Mouse (Mus musculus) heart, embryonic 11.5 days (tissue): ENCODE measurements at regions not wholly inside any gene's neighbourhood (a gene's known extent, or its start where the extent isn't known, plus 50 kb on each side); places are given as distances from the start of the nearest gene placed in this dataset.

Experiments used
- ATAC-seq: fragments of 200-750 bp; cut with Nextera tagmentation; replicated peaks from 2 replicates; pipeline ENCODE4 v1.8.0; 2017; ENCODE audit warnings: moderate library complexity; ENCODE audit not compliant: insufficient number of reproducible peaks, low FRiP score, low TSS enrichment
- H3K27ac ChIP-seq: fragments of 300-500 bp; sonication (generic); 2 replicates; pipeline ENCODE4 v1.5.1; 2014; ENCODE audit warnings: mild to moderate bottlenecking, low read depth, low read length
- H3K27me3 ChIP-seq: fragments of 300-500 bp; sonication (generic); 2 replicates; pipeline ENCODE4 v1.6.1; 2014; ENCODE audit warnings: mild to moderate bottlenecking, low read length, mixed read lengths; ENCODE audit not compliant: control insufficient read depth, insufficient read depth
- H3K36me3 ChIP-seq: fragments of 300-500 bp; sonication (generic); 2 replicates; pipeline ENCODE4 v1.6.1; 2014; ENCODE audit warnings: mild to moderate bottlenecking, low read length, moderate library complexity, mixed read lengths; ENCODE audit not compliant: control insufficient read depth, insufficient read depth
- H3K4me1 ChIP-seq: fragments of 300-500 bp; sonication (generic); 2 replicates; pipeline ENCODE4 v1.6.1; 2014; ENCODE audit warnings: low read length; ENCODE audit not compliant: control insufficient read depth, insufficient read depth
- H3K4me2 ChIP-seq: fragments of 300-500 bp; sonication (generic); 2 replicates; pipeline ENCODE4 v1.6.1; 2014; ENCODE audit warnings: mild to moderate bottlenecking, moderate library complexity
- H3K4me3 ChIP-seq: fragments of 300-500 bp; sonication (generic); 2 replicates; pipeline ENCODE4 v1.5.1; 2014; ENCODE audit warnings: low read depth, low read length
- H3K9ac ChIP-seq: fragments of 300-500 bp; sonication (generic); 2 replicates; pipeline ENCODE4 v1.6.1; 2014; ENCODE audit warnings: mild to moderate bottlenecking, low read depth, low read length, moderate library complexity
- H3K9me3 ChIP-seq: fragments of 300-500 bp; sonication (generic); replicated peaks from 2 replicates; pipeline ENCODE4 v1.6.1; 2016; ENCODE audit warnings: low read length; ENCODE audit not compliant: control insufficient read depth
- WGBS: fragments of 180-500 bp; shearing (Covaris S2); extraction: QIAGEN DNeasy Blood & Tissue Kit; methylation state at CpG from one replicate; pipeline ENCODE4 v1.1.7; 2014; ENCODE audit not compliant: insufficient replicate concordance; 5-methylcytosine and 5-hydroxymethylcytosine counted together

DNA sequence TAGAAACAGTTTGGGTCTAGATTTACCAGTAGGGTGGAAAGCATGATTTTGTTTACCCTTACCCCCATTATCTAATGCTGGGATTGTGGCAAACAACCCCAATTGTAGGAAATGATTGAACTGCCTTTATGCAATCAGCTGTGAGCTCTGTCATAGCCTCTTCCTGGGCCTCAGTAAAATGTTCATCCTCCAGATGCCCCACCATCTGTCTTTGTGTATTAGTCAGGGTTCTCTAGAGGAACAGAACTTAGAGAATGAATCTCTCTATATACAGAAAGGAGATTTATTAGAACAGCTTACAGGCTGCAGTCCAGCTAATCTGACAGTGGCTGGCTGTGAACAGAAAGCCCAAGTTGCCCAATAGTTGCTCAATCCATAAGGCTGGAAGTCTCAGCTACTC is 2698.1 kb upstream of the 5930422O12Rik start:
- H3K4me2 ChIP-seq = no peak overlapping the region
- no peaks in the 10 kb centered on the region for H3K27me3 ChIP-seq
- H3K9me3 ChIP-seq = no peaks in the 10 kb centered on the region
- no peak overlapping the region for H3K9ac ChIP-seq
- no peak for ATAC-seq
- H3K27ac ChIP-seq = no peak overlapping the region
- no peaks in the 10 kb centered on the region for H3K36me3 ChIP-seq
- no peak overlapping the region for H3K4me3 ChIP-seq
- no peaks in the 10 kb centered on the region for H3K4me1 ChIP-seq

DNA sequence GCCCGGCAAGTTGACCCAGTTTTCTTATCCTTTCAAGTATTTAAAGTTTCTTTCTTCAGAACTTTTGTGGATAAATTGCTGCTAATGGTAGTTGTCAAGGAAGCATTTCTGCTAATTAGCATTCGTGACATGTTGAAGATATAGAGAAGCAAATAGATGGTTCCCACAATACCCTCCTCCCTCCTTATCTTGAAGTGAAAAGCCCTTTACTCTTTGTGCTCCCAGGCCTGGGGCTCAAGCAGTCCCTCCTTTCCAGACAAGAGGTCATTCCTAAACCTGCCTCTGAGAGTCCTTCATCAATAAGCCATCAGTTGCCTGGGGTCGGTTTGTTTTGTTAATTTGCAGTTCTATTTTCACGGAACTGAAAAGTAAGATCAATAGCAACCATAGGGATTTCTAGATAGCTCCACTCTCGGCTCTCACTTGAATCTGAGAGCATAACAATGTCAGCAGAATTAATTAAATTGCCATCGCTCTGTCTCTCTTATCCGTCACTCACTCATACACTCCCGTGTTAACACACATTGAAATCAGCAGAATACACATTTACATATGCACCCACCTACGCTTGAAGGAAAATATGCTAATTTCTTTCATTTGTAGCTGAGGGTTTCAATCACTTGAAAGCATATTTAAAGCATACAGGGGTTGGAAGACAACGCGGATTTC is 2695.8 kb upstream of the 5930422O12Rik start:
- Histone ChIP-seq H3K9me3 (no peaks in the 10 kb centered on the region), H3K4me2 (no peak overlapping the region), H3K27me3 (no peaks in the 10 kb centered on the region), H3K36me3 (no peaks in the 10 kb centered on the region), H3K27ac (no peak overlapping the region), H3K9ac (no peak overlapping the region), H3K4me3 (no peak overlapping the region), H3K4me1 (no peaks in the 10 kb centered on the region)
- ATAC-seq = no peak
- WGBS = 68% methylated on average over 11 of the region's 11 CpGs

DNA sequence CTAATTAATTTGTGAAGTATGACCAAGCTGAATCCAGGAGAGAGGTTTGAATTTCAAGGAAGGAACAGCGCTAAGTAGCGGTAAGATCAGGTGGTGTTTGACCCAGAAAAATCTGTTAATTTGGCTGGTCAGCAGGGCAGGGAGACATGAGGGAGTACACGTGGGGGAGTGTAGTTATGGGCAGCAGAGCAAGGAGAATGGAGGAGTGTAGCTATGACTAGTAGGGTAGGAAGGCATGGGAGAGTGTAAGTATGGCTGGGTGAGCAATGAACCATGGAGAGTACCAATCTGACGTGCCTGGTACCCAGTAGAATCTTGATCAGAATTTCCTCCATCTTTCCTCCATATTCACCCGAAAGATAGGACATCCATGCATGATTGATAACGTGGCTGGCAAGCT is 2695.1 kb upstream of the 5930422O12Rik start:
- H3K27ac ChIP-seq = no peak overlapping the region
- no peaks in the 10 kb centered on the region for H3K4me1 ChIP-seq
- no peak for ATAC-seq
- no peak overlapping the region for H3K9ac ChIP-seq
- H3K9me3 ChIP-seq = no peaks in the 10 kb centered on the region
- 78% methylated on average over 6 of the region's 6 CpGs for WGBS
- no peak overlapping the region for H3K4me3 ChIP-seq
- H3K27me3 ChIP-seq = no peaks in the 10 kb centered on the region
- H3K4me2 ChIP-seq = no peak overlapping the region
- H3K36me3 ChIP-seq = no peaks in the 10 kb centered on the region

DNA sequence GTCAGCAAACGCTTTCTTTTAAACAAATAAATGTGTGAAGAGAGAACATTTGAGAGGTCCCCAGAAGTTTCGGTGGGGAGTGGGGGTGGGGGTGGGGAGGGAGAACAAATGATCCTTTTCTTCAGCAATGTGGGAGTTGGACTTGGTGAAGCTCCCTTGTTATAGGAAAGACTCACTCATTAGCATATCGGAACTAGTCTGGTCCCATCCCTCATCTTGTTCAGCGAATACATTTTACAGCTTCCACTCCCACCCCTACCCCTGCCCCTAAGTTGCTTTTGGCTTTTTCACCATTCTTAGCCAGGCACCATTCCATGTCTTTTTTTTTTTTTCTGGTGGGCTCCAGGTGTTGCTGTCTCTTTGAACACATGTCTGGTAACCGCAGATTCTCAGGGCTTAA is 2693.2 kb upstream of the 5930422O12Rik start:
- WGBS = 64% methylated on average over 5 of the region's 5 CpGs
- Histone ChIP-seq H3K36me3 (no peaks in the 10 kb centered on the region), H3K27me3 (no peaks in the 10 kb centered on the region), H3K27ac (no peak overlapping the region), H3K4me1 (no peaks in the 10 kb centered on the region), H3K9me3 (no peaks in the 10 kb centered on the region), H3K4me3 (no peak overlapping the region), H3K9ac (no peak overlapping the region), H3K4me2 (peak overlapping the region; percentile 24)
- ATAC-seq = no peak

DNA sequence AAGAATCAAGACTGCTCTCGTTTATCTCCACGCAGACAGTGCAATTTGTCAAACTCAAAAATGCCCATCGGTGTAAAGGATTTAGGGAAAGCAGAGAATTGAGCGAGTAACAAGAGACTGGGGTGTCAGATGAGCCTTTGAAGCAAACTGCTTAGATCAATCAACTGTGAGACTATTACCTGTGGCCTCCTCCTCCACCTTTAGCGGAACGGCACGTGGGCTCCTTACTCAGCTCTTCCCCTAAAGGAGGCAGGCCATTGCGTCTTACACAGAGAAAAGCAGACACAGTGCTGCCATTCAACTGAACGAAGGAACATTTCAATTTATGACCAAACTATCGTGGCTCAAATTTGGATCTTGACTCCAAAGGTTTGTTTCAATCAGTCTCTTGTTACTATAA is 2692.8 kb upstream of the 5930422O12Rik start:
- H3K4me3 ChIP-seq = no peak overlapping the region
- no peaks in the 10 kb centered on the region for H3K36me3 ChIP-seq
- H3K9me3 ChIP-seq = no peaks in the 10 kb centered on the region
- H3K4me1 ChIP-seq = no peaks in the 10 kb centered on the region
- no peak for ATAC-seq
- H3K9ac ChIP-seq = no peak overlapping the region
- 73% methylated on average over 10 of the region's 10 CpGs for WGBS
- no peak overlapping the region for H3K27ac ChIP-seq
- H3K4me2 ChIP-seq = no peak overlapping the region
- no peaks in the 10 kb centered on the region for H3K27me3 ChIP-seq

DNA sequence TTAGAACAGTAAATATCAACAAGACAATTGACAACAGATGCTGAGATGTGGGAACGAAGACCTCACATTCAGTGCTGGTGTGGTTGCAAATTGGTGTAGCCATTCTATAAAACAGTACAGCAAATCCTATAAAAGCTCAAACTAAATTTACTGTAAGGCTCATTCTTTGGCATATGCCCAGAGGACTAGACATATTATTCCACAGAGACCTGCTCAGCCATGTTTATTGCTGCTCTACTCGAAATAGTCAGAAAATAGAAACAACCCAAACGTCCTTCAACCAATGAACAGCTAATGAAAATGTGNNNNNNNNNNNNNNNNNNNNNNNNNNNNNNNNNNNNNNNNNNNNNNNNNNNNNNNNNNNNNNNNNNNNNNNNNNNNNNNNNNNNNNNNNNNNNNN is 2681.6 kb upstream of the 5930422O12Rik start:
- no peaks in the 10 kb centered on the region for H3K27me3 ChIP-seq

More for the DNA sequence above, 2681.6 kb upstream of the 5930422O12Rik start:
- H3K4me1 ChIP-seq = no peaks in the 10 kb centered on the region
- H3K36me3 ChIP-seq = no peaks in the 10 kb centered on the region
- no peak overlapping the region for H3K4me3 ChIP-seq
- no peak overlapping the region for H3K27ac ChIP-seq
- WGBS = 78% methylated on average over 3 of the region's 3 CpGs
- H3K4me2 ChIP-seq = no peak overlapping the region
- ATAC-seq = no peak
- no peak overlapping the region for H3K9ac ChIP-seq
- no peaks in the 10 kb centered on the region for H3K9me3 ChIP-seq
